Mouse (Mus musculus): ENCODE measurements around the gene Lhfpl2. TPM values are rescaled to one million over a fixed set of nuclear protein-coding genes. Genes with fewer than 3 reads are reported as not detected.

The Lhfpl2 gene
- polyA plus RNA-seq, 1 experiment from 2014 or later, result 6.8 TPM

DNA sequence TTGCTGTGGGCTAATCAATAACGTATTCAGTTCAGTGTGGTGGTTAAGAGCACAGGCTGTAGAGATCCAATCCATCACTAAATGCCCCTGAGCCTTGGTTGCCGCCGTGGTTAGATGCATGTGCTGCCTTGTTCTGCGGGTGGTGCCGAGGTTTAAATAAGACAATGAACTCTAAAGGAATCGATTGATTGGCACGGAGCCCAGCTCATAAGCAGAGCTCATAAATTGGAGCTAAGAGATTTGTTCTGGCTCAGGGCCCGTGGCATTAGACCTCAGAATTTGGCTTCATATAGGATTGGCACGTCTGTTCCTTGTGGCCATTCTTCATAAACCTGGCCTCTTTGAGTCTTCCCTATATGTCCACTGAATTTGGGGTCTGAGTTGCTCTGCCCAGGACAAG lies 29.5 kb downstream of the Lhfpl2 start:
- DNase-seq (ENCODE audit: low spot score), result no peak
- Histone ChIP-seq H3K9me3 (ENCODE audit: control insufficient read depth, low read length) (no peaks in the 10 kb centered on the region), H3K27me3 (ENCODE audit: control insufficient read depth, insufficient read depth, low read length) (no peaks in the 10 kb centered on the region), H3K4me2 (replicated peaks; ENCODE audit: low read depth) (no peak overlapping the region), H3K4me1 (replicated peaks; ENCODE audit: control insufficient read depth, insufficient read depth) (no peaks in the 10 kb centered on the region), H3K9ac (ENCODE audit: low read length) (no peak overlapping the region), H3K27ac (replicated peaks) (no peak overlapping the region), H3K36me3 (ENCODE audit: control insufficient read depth, insufficient read depth, low read length) (no peaks in the 10 kb centered on the region), H3K4me3 (ENCODE audit: low read depth, low read length) (no peak overlapping the region)
- TF ChIP-seq EP300 (optimal IDR thresholded peaks at IDR 0.05) (no peak), CTCF (IDR thresholded peaks at IDR 0.05; ENCODE audit: low read depth) (no peak)
- WGBS, result 54% methylated on average over 9 of the region's 9 CpGs
- ATAC-seq (ENCODE audit: low FRiP score, low TSS enrichment), result no peak

DNA sequence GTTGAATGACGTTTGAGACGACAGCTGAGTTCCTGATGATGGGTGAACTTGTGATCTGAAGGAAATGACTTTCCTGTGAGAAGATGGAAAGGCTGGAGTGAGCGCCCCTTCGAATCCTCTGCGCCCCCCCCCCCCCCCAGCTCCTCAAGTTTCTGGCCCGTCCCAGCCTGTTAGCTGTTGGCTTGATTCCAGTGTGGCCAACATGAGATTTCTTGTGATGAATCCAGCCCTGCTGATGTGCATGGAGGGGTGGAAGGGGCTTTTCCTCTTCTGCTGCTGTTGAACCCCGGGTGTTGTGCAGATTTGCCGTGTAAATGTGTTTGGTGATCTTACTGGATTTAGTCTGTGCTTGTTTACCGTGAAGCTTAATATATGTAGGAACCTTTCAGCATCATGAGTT lies 31.2 kb downstream of the Lhfpl2 start:
- ATAC-seq (ENCODE audit: low FRiP score, low TSS enrichment), result no peak
- H3K4me1 ChIP-seq (replicated peaks; ENCODE audit: control insufficient read depth, insufficient read depth), result no peaks in the 10 kb centered on the region
- H3K4me3 ChIP-seq (ENCODE audit: low read depth, low read length), result no peak overlapping the region
- no peak overlapping the region for H3K4me2 ChIP-seq (replicated peaks; ENCODE audit: low read depth)
- DNase-seq (ENCODE audit: low spot score), result no peak
- no peaks in the 10 kb centered on the region for H3K36me3 ChIP-seq (ENCODE audit: control insufficient read depth, insufficient read depth, low read length)
- H3K9me3 ChIP-seq (ENCODE audit: control insufficient read depth, low read length), result no peaks in the 10 kb centered on the region
- H3K27ac ChIP-seq (replicated peaks), result no peak overlapping the region
- no peaks in the 10 kb centered on the region for H3K27me3 ChIP-seq (ENCODE audit: control insufficient read depth, insufficient read depth, low read length)
- TF ChIP-seq CTCF (IDR thresholded peaks at IDR 0.05; ENCODE audit: low read depth), result no peak
- no peak overlapping the region for H3K9ac ChIP-seq (ENCODE audit: low read length)
- WGBS, result 70% methylated on average over 9 of the region's 9 CpGs

DNA sequence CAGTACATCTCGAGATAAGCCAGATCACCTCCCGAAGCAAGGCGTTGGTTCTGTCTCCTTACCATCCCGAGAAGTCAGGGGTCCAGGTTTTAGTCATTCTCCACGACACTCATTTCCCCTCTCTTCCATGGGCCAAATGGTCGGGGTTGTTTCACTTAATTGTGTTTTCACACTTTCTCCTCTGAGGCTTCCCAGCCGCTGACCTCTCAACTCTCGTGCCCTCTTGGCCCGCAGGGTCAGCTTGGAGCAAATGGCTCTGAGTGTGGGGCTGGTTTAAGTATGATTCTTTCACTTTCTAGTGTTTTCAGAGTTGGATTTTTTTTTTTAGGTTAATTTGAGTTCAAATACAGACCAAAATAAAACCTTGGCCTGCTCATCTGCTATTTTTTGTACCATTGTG lies 31.7 kb downstream of the Lhfpl2 start:
- Histone ChIP-seq H3K27ac (replicated peaks) (no peak overlapping the region), H3K4me2 (replicated peaks; ENCODE audit: low read depth) (no peak overlapping the region), H3K4me1 (replicated peaks; ENCODE audit: control insufficient read depth, insufficient read depth) (no peaks in the 10 kb centered on the region), H3K36me3 (ENCODE audit: control insufficient read depth, insufficient read depth, low read length) (no peaks in the 10 kb centered on the region), H3K27me3 (ENCODE audit: control insufficient read depth, insufficient read depth, low read length) (no peaks in the 10 kb centered on the region), H3K4me3 (ENCODE audit: low read depth, low read length) (no peak overlapping the region), H3K9me3 (ENCODE audit: control insufficient read depth, low read length) (no peaks in the 10 kb centered on the region), H3K9ac (ENCODE audit: low read length) (no peak overlapping the region)
- no peak for TF ChIP-seq EP300 (optimal IDR thresholded peaks at IDR 0.05)
- no peak for TF ChIP-seq CTCF (IDR thresholded peaks at IDR 0.05; ENCODE audit: low read depth)
- no peak for DNase-seq (ENCODE audit: low spot score)
- ATAC-seq (ENCODE audit: low FRiP score, low TSS enrichment), result no peak
- WGBS, result 73% methylated on average over 9 of the region's 9 CpGs

DNA sequence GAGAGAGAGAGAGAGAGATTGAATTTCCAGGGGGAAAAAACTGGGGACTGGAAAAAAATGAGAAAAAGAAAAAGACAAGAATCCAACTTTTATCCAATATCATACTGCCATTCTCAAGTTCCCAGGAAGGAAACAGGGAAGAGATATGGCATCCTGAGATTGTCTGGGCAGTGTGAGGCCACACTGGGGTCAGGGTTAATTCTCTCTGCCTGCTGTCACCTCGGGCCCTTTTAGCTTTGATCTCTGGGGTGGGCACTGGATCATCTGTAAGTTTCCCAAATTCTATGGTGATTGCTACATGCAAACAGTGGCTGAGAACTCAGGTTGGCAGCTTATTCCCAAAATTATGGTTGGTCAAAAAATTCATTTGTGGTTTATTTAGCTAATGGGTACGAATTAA lies 33.8 kb downstream of the Lhfpl2 start:
- Histone ChIP-seq H3K27ac (replicated peaks) (no peak overlapping the region), H3K4me1 (replicated peaks; ENCODE audit: control insufficient read depth, insufficient read depth) (no peaks in the 10 kb centered on the region), H3K36me3 (ENCODE audit: control insufficient read depth, insufficient read depth, low read length) (no peaks in the 10 kb centered on the region), H3K4me3 (ENCODE audit: low read depth, low read length) (no peak overlapping the region), H3K9ac (ENCODE audit: low read length) (no peak overlapping the region), H3K27me3 (ENCODE audit: control insufficient read depth, insufficient read depth, low read length) (no peaks in the 10 kb centered on the region), H3K9me3 (ENCODE audit: control insufficient read depth, low read length) (no peaks in the 10 kb centered on the region), H3K4me2 (replicated peaks; ENCODE audit: low read depth) (no peak overlapping the region)
- ATAC-seq (ENCODE audit: low FRiP score, low TSS enrichment), result no peak
- no peak for TF ChIP-seq CTCF (IDR thresholded peaks at IDR 0.05; ENCODE audit: low read depth)
- no peak for TF ChIP-seq EP300 (optimal IDR thresholded peaks at IDR 0.05)
- WGBS, result 55% methylated on average over 2 of the region's 2 CpGs
- no peak for DNase-seq (ENCODE audit: low spot score)

DNA sequence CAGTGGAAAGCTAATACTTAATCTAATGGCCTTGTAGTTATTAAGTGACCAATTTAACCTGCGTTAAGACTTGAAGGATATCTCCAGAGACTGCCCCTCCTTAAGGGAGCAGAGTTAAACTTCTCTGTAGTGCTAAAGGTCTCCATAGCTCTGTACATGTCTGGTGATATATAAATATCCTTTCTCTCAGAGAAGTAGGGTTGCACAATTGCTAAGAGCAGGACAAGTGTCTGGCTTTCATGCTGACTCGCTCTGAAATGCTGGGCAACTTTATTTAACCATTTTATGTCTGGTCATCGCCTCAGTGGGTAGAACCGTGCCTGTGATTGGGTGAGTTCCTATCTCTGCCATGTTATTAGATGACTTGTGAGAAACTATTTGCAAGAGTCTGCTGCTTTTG lies 36.6 kb downstream of the Lhfpl2 start:
- Histone ChIP-seq H3K4me3 (ENCODE audit: low read depth, low read length) (no peak overlapping the region), H3K4me1 (replicated peaks; ENCODE audit: control insufficient read depth, insufficient read depth) (0 out of 2 replicates have a peak, but pooled peaks cover 2% of the 10 kb centered on the region), H3K27ac (replicated peaks) (no peak overlapping the region), H3K4me2 (replicated peaks; ENCODE audit: low read depth) (no peak overlapping the region), H3K9me3 (ENCODE audit: control insufficient read depth, low read length) (no peaks in the 10 kb centered on the region), H3K27me3 (ENCODE audit: control insufficient read depth, insufficient read depth, low read length) (no peaks in the 10 kb centered on the region), H3K36me3 (ENCODE audit: control insufficient read depth, insufficient read depth, low read length) (no peaks in the 10 kb centered on the region), H3K9ac (ENCODE audit: low read length) (no peak overlapping the region)
- DNase-seq (ENCODE audit: low spot score), result no peak
- WGBS, result 63% methylated on average over 4 of the region's 4 CpGs
- peak; percentile 61; the same call in 1 of the 2 replicates for ATAC-seq (ENCODE audit: low FRiP score, low TSS enrichment)
- TF ChIP-seq CTCF (IDR thresholded peaks at IDR 0.05; ENCODE audit: low read depth), result no peak
- no peak for TF ChIP-seq EP300 (optimal IDR thresholded peaks at IDR 0.05)

DNA sequence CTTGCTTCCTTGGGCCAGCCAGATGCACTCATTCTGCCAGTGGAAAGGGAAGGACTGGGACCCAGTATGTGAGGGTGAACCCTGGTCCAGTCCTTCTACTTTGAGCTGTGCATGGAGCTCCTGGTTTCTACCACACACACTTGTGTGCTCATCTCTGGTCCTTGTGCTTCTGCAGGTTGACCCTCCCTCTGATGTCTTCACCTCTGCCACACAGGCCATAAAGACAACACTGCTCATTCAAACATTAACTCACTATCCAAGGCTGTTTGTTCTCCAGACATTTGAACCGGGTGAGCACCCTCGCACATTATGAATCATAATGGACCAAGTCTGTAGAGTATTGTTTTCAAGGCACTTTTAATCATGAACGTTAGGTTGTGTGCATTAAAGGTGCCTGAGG lies 37.0 kb downstream of the Lhfpl2 start:
- Histone ChIP-seq H3K4me1 (replicated peaks; ENCODE audit: control insufficient read depth, insufficient read depth) (0 out of 2 replicates have a peak, but pooled peaks cover 2% of the 10 kb centered on the region), H3K27ac (replicated peaks) (no peak overlapping the region), H3K9me3 (ENCODE audit: control insufficient read depth, low read length) (no peaks in the 10 kb centered on the region), H3K9ac (ENCODE audit: low read length) (no peak overlapping the region), H3K4me3 (ENCODE audit: low read depth, low read length) (no peak overlapping the region), H3K27me3 (ENCODE audit: control insufficient read depth, insufficient read depth, low read length) (no peaks in the 10 kb centered on the region), H3K4me2 (replicated peaks; ENCODE audit: low read depth) (no peak overlapping the region), H3K36me3 (ENCODE audit: control insufficient read depth, insufficient read depth, low read length) (no peaks in the 10 kb centered on the region)
- peak; percentile 48 for ATAC-seq (ENCODE audit: low FRiP score, low TSS enrichment)
- 53% methylated on average over 3 of the region's 3 CpGs for WGBS
- DNase-seq (ENCODE audit: low spot score), result no peak
- TF ChIP-seq CTCF (IDR thresholded peaks at IDR 0.05; ENCODE audit: low read depth) (no peak), EP300 (optimal IDR thresholded peaks at IDR 0.05) (no peak)
